Mouse (Mus musculus): Measurements from ENCODE around the gene Xrra1. TPM values are rescaled to one million over a fixed set of nuclear protein-coding genes. Genes with fewer than 3 reads are reported as not detected.

Gene Xrra1
- polyA plus RNA-seq, 1 experiment from 2014 or later, result 0.44 TPM

- Histone ChIP-seq H3K4me1 (peaks cover 16% of the 10 kb centered on the region), H3K9me3 (replicated peaks) (no peaks in the 10 kb centered on the region), H3K36me3 (no peaks in the 10 kb centered on the region), H3K9ac (no peak overlapping the region), H3K4me3 (no peak overlapping the region), H3K27me3 (no peaks in the 10 kb centered on the region), H3K27ac (no peak overlapping the region), H3K4me2 (replicated peaks) (no peak overlapping the region)
- ATAC-seq (ENCODE audit: low FRiP score), result no peak
Observed at GRCm38 (mm10) chr7:99887743-99888142, 28.8 kb downstream of the Xrra1 start.

DNA sequence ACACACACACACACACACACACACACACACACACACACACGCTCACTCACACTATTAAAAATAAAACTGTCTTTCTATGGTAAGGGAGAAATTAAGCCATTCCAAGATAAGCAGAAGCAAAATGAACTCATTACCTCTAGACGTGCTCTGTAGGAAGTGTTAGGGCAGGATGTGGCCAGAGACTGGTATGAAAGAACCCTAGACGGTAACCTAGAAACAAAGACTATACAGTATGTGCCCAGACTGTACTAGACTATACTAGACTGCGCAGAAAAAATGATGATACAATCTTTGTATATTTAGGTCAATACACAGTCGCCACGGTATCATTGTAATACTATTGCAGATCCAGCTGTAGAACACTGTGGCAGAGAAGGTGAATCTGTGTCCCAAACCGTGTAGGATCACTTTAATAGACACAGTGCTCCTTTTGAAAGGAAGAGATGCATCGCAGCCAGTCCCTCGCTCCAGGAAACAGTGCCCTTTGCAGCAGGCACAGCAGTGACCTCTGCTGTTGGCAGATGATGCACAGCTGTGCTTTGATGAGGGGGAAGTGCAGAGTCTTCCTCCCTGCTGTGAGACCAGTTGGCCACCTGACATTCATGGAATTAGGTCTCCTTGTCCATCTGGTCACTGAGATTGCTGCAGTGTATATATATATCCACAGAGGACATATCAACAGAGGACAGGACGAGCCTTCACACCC lies 30.4 kb downstream of the Xrra1 start:
- no peak overlapping the region for H3K4me3 ChIP-seq
- no peak overlapping the region for H3K27ac ChIP-seq
- ATAC-seq (ENCODE audit: low FRiP score), result no peak
- H3K27me3 ChIP-seq, result no peaks in the 10 kb centered on the region
- no peaks in the 10 kb centered on the region for H3K36me3 ChIP-seq
- 44% methylated on average over 10 of the region's 10 CpGs for WGBS
- H3K9me3 ChIP-seq (replicated peaks), result no peaks in the 10 kb centered on the region
- peaks cover 16% of the 10 kb centered on the region for H3K4me1 ChIP-seq
- H3K9ac ChIP-seq, result no peak overlapping the region
- H3K4me2 ChIP-seq (replicated peaks), result no peak overlapping the region

- Histone ChIP-seq H3K9me3 (replicated peaks) (no peaks in the 10 kb centered on the region), H3K27ac (no peak overlapping the region), H3K4me2 (replicated peaks) (no peak overlapping the region), H3K9ac (no peak overlapping the region), H3K4me1 (peaks cover 20% of the 10 kb centered on the region; the same call in 1 of the 2 replicates), H3K36me3 (no peaks in the 10 kb centered on the region), H3K27me3 (no peaks in the 10 kb centered on the region), H3K4me3 (no peak overlapping the region)
- WGBS, result 72% methylated on average over 3 of the region's 3 CpGs
- ATAC-seq (ENCODE audit: low FRiP score), result no peak
Observed at GRCm38 (mm10) chr7:99890168-99890755, 31.3 kb downstream of the Xrra1 start.

GRCm38 (mm10) chr7:99891471-99891870 lies 32.6 kb downstream of the Xrra1 start:
- Histone ChIP-seq H3K4me1 (peaks cover 16% of the 10 kb centered on the region; the same call in 1 of the 2 replicates), H3K9me3 (replicated peaks) (no peaks in the 10 kb centered on the region), H3K9ac (no peak overlapping the region), H3K4me2 (replicated peaks) (no peak overlapping the region), H3K36me3 (no peaks in the 10 kb centered on the region), H3K27ac (no peak overlapping the region), H3K27me3 (no peaks in the 10 kb centered on the region), H3K4me3 (no peak overlapping the region)
- no peak for ATAC-seq (ENCODE audit: low FRiP score)
- WGBS, result 71% methylated on average over 3 of the region's 3 CpGs

DNA sequence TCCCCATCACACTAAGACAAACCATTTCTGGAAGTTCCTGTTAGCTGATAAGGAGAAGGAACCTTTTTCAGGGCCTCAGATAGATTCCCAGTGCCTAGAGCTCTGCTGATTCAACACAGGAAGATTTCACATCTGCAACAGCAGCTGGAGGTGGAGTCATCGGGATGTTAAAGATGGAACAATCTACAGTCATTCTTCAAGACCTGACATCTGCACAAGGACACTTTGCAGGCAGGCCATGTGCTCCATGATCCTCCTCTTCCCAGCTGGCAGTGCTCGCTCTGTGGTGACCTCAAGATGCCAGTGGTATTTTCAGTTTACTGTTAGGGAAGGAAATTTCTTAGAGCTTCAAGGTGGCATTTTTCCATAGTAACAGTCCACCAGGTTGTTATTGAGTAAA lies 33.4 kb downstream of the Xrra1 start:
- no peaks in the 10 kb centered on the region for H3K36me3 ChIP-seq
- WGBS, result 84% methylated on average over 2 of the region's 2 CpGs
- no peak for ATAC-seq (ENCODE audit: low FRiP score)
- no peak overlapping the region for H3K4me2 ChIP-seq (replicated peaks)
- H3K27me3 ChIP-seq, result no peaks in the 10 kb centered on the region
- H3K9ac ChIP-seq, result no peak overlapping the region
- no peaks in the 10 kb centered on the region for H3K9me3 ChIP-seq (replicated peaks)
- H3K4me1 ChIP-seq, result peaks cover 16% of the 10 kb centered on the region; the same call in 1 of the 2 replicates
- H3K4me3 ChIP-seq, result no peak overlapping the region
- no peak overlapping the region for H3K27ac ChIP-seq

GRCm38 (mm10) chr7:99893967-99894366 lies 35.1 kb downstream of the Xrra1 start:
- no peak overlapping the region for H3K4me3 ChIP-seq
- peaks cover 16% of the 10 kb centered on the region; the same call in 1 of the 2 replicates for H3K4me1 ChIP-seq
- H3K27me3 ChIP-seq, result no peaks in the 10 kb centered on the region
- no peak overlapping the region for H3K9ac ChIP-seq
- no peaks in the 10 kb centered on the region for H3K36me3 ChIP-seq
- H3K27ac ChIP-seq, result no peak overlapping the region
- no peaks in the 10 kb centered on the region for H3K9me3 ChIP-seq (replicated peaks)
- no peak for ATAC-seq (ENCODE audit: low FRiP score)
- 77% methylated on average over 3 of the region's 3 CpGs for WGBS
- no peak overlapping the region for H3K4me2 ChIP-seq (replicated peaks)

DNA sequence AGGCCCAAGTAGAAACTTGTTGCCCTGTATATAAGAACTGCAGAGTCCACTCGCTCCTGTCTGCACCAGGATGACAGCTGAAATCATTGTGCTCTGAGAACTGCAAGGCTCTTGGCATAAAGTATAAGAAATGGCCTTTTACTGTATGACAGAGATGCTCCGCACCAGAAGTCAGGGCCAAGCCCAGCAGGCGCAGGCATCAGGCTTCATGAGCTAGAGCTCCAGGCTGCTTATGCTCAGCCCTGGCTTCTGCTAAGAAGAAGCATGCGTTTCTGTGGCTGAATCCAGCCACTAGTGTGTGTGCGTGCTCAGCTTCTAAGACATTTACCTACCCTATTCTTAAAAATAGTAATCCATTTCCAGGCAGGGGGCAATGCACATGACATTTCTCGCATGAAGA lies 35.6 kb downstream of the Xrra1 start:
- H3K27ac ChIP-seq, result 0 out of 2 replicates have a peak overlapping the region, but pooled peaks have one; percentile 12
- no peak overlapping the region for H3K9ac ChIP-seq
- ATAC-seq (ENCODE audit: low FRiP score), result no peak
- H3K9me3 ChIP-seq (replicated peaks), result no peaks in the 10 kb centered on the region
- no peak overlapping the region for H3K4me2 ChIP-seq (replicated peaks)
- 79% methylated on average over 6 of the region's 6 CpGs for WGBS
- no peaks in the 10 kb centered on the region for H3K27me3 ChIP-seq
- H3K36me3 ChIP-seq, result no peaks in the 10 kb centered on the region
- H3K4me1 ChIP-seq, result peaks cover 14% of the 10 kb centered on the region; the same call in 1 of the 2 replicates
- no peak overlapping the region for H3K4me3 ChIP-seq

GRCm38 (mm10) chr7:99896905-99897304 lies 38.0 kb downstream of the Xrra1 start:
- ATAC-seq (ENCODE audit: low FRiP score), result no peak
- H3K9ac ChIP-seq, result no peak overlapping the region
- WGBS, result 86% methylated on average over 4 of the region's 4 CpGs
- no peak overlapping the region for H3K27ac ChIP-seq
- 0 out of 2 replicates have a peak, but pooled peaks cover 13% of the 10 kb centered on the region for H3K4me1 ChIP-seq
- no peak overlapping the region for H3K4me2 ChIP-seq (replicated peaks)
- no peaks in the 10 kb centered on the region for H3K27me3 ChIP-seq
- no peaks in the 10 kb centered on the region for H3K9me3 ChIP-seq (replicated peaks)
- no peaks in the 10 kb centered on the region for H3K36me3 ChIP-seq
- no peak overlapping the region for H3K4me3 ChIP-seq

- H3K4me2 ChIP-seq (replicated peaks), result no peak overlapping the region
- H3K4me3 ChIP-seq, result no peak overlapping the region
- no peak overlapping the region for H3K27ac ChIP-seq
- H3K27me3 ChIP-seq, result no peaks in the 10 kb centered on the region
- ATAC-seq (ENCODE audit: low FRiP score), result no peak
- 0 out of 2 replicates have a peak, but pooled peaks cover 4% of the 10 kb centered on the region for H3K4me1 ChIP-seq
- 70% methylated on average over 4 of the region's 4 CpGs for WGBS
- no peaks in the 10 kb centered on the region for H3K9me3 ChIP-seq (replicated peaks)
- no peaks in the 10 kb centered on the region for H3K36me3 ChIP-seq
- H3K9ac ChIP-seq, result no peak overlapping the region
Observed at GRCm38 (mm10) chr7:99902208-99902607, 43.3 kb downstream of the Xrra1 start.

DNA sequence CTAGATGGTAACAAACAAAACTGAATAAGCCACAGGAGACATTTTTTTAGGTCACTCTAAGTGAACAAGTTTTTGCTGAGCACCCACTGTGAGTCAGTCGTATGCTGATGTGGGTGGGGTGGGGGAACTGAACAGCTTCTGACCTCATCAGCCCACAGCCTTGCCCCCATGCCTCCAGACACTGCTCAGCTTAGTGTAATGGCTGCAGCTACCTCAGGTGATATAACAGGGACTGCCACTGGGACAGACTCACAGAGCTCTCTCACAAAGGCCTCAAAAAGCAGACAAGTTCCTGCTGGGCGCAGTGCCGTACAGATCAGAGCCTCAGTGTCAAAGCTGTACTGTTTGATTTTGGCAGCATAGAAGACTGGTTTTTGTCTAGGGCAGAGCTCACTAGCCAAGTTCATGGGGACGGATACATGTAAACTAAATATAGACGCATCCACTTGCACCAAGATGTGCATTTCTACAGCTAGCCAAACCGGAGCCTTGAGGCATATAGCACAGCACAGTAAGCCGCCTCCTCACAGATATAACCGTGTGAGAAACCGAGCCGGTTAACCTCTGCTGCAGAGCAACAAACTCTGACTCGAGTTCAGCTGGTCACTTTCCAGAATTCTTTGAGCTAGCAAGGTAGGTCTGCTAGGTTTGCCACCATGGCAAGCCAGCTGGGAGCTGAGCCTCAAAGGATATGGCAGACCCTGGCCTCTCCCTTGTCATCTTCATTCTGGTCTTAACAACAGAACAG lies 44.2 kb downstream of the Xrra1 start:
- Histone ChIP-seq H3K36me3 (no peaks in the 10 kb centered on the region), H3K27ac (no peak overlapping the region), H3K4me3 (no peak overlapping the region), H3K4me1 (0 out of 2 replicates have a peak, but pooled peaks cover 4% of the 10 kb centered on the region), H3K4me2 (replicated peaks) (no peak overlapping the region), H3K9me3 (replicated peaks) (no peaks in the 10 kb centered on the region), H3K27me3 (no peaks in the 10 kb centered on the region), H3K9ac (no peak overlapping the region)
- WGBS, result 78% methylated on average over 11 of the region's 11 CpGs
- no peak for ATAC-seq (ENCODE audit: low FRiP score)

GRCm38 (mm10) chr7:99904421-99905005 lies 45.6 kb downstream of the Xrra1 start:
- WGBS, result 83% methylated on average over 3 of the region's 3 CpGs
- no peaks in the 10 kb centered on the region for H3K9me3 ChIP-seq (replicated peaks)
- 0 out of 2 replicates have a peak, but pooled peaks cover 4% of the 10 kb centered on the region for H3K4me1 ChIP-seq
- no peaks in the 10 kb centered on the region for H3K27me3 ChIP-seq
- no peak overlapping the region for H3K27ac ChIP-seq
- H3K4me3 ChIP-seq, result no peak overlapping the region
- H3K36me3 ChIP-seq, result no peaks in the 10 kb centered on the region
- no peak overlapping the region for H3K9ac ChIP-seq
- no peak overlapping the region for H3K4me2 ChIP-seq (replicated peaks)
- no peak for ATAC-seq (ENCODE audit: low FRiP score)

GRCm38 (mm10) chr7:99906346-99906745 lies 47.4 kb downstream of the Xrra1 start:
- no peaks in the 10 kb centered on the region for H3K27me3 ChIP-seq
- no peak overlapping the region for H3K4me2 ChIP-seq (replicated peaks)
- no peaks in the 10 kb centered on the region for H3K36me3 ChIP-seq
- H3K9me3 ChIP-seq (replicated peaks), result no peaks in the 10 kb centered on the region
- 0 out of 2 replicates have a peak, but pooled peaks cover 4% of the 10 kb centered on the region for H3K4me1 ChIP-seq
- H3K9ac ChIP-seq, result no peak overlapping the region
- H3K27ac ChIP-seq, result no peak overlapping the region
- H3K4me3 ChIP-seq, result no peak overlapping the region
- ATAC-seq (ENCODE audit: low FRiP score), result no peak
- 78% methylated on average over 3 of the region's 3 CpGs for WGBS
